Mouse (Mus musculus): ENCODE results near the gene Spint5. TPM values are rescaled to one million over a fixed set of nuclear protein-coding genes. Genes with fewer than 3 reads are reported as not detected.

The Spint5 gene
- total RNA-seq, 4 experiments from 2014 or later = not detected

DNA sequence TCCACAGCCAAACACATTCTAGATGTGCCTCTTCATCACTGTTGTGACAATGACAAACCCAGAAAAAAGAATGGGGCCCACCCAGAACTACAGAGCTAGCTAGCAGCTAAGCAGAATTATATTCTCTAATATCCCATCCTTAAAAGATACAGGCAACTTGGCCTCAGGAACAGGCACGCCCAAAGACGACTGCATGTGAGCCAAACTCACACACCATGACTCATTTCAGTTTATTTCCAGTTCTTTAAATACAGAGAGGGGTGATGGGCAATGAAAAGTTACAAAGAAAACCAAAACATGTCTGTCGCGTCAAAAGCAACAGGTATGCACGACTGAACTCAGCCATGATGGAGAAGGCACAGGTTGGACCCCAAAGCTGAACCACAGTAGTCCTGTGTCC, 20.3 kb downstream of the Spint5 start:
- DNase-seq (ENCODE audit: low spot score in 2 of 2) = no peak

DNA sequence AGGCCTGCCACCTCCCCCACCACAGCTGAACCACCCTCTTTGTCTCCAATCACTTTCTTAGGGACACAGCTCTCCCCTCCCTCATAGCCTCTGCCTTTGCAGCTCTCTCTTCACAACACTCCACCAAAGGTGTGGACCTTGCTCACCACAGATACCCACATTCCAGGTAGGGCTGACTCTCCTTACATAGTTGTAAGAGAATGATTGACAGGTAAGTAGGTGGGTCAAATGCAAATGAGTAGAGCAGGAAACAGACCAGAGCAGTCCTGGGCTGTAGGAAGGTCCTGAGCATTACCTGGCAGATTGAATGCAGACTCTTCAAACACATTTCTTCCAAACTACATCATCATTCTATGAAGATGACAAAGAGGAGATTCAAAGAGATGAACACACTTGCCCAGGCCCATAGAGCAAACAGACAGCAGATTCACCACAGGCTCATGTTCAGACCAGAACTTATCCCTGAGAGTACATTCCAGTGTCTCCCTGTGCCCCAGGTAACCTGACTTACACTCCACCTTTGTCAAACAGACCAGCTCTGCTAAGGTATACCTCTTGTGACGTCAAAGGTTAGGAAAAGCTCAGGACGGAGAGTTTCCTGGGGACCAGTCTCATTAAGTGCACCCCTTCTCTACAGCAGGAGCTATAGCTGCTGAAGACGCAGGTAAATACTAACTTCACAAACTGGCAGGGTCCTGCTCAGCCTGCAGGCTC, 22.4 kb downstream of the Spint5 start:
- no peak for DNase-seq (ENCODE audit: low spot score in 2 of 2)

DNA sequence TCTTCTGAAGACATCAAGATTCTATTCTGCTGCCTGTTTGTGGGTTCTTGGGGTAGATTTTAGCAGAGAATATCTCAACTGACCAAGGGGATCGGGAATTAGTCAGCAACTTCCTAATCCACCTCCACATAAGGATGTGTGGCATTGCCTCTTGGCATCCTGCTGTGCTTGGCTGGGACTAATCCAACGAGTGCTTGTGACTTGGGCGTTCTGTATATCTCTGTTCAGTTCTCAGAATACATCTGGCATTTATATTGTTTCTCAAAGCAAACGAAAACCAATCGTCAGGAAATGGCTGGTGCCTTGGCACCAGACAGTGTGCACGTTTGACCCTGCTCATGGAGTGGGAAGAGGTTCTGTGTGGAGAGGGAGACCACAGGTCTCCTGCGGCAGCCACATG, 24.8 kb downstream of the Spint5 start:
- DNase-seq (ENCODE audit: low spot score in 2 of 2) = no peak

DNA sequence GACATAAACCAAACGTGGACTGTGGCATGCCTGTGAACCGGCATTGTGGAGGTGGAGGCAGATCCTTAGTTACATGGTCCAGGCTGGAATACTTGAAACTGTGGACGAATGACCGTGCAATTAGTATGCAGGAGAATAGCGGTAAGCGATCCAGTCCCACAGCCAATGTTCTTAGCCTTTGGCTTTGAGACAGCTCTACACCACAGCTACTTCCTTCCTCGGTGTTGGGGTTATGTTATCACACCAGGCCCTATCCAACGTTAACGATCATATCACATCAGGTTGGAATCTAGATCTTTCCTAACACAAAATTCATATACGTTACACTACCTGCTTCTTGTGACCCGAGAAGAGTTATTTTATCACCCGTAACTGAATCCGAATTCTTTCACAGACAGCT, 29.9 kb downstream of the Spint5 start:
- DNase-seq (ENCODE audit: low spot score in 2 of 2) = no peak

DNA sequence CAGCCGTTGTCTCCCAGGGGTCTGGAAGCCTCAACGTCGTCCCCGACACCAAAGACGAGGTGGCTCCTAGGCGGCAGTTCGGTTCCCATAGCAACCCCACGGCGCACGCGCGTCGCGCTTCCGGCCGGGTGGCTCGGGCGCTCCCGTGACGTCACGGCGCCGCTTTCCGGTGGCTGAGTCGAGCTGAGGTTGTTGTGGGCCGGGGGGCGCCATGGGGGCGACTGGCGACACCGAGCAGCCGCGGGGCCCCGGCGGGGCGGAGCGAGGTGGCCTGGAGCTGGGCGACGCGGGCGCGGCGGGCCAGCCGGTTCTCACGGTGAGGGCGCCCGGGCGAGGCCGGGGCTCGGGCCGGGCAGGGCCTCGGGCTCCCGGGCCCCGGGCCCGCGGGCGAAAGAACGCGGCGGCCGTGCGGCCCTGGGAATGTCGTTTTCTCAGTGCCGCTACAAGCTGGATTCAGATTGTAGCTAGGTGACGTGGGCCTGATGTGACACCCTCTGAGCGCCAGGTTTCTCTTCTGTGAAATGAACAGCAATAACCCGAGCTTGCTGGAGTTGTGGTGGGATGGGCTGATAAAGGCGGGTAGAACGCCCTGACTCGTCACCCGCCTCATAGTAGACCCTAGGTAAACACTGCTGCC, 30.9 kb downstream of the Spint5 start, which contains the start of the genes Wfdc3 and Dnttip1:
TSS of gene Wfdc3 (minus strand) at position 89 of the 637 bp plus-strand sequence.
TSS of gene Dnttip1 (plus strand) at position 141 of the 637 bp plus-strand sequence.
- peak; percentile 87 to 91 for DNase-seq (ENCODE audit: low spot score in 2 of 2)

DNA sequence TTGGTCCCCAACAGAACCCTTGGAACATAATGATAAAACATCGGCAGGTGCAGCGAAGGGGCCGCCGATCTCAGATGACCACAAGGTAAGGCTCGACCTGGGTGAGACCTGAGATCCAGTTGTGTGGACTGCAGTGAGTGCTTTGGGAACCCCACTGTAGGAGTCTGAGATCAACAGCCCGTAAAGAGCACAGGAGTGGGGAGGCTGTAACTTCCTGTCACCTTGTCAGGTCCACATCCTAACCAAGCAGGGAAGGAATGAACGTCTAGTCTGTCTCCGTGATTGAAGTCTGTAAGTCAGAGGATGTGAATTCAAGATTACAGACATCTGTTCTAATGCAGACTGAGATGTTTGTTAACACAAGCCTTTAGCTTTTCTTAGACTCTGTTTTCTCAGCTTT, 31.6 kb downstream of the Spint5 start:
- DNase-seq (ENCODE audit: low spot score in 2 of 2) = no peak

DNA sequence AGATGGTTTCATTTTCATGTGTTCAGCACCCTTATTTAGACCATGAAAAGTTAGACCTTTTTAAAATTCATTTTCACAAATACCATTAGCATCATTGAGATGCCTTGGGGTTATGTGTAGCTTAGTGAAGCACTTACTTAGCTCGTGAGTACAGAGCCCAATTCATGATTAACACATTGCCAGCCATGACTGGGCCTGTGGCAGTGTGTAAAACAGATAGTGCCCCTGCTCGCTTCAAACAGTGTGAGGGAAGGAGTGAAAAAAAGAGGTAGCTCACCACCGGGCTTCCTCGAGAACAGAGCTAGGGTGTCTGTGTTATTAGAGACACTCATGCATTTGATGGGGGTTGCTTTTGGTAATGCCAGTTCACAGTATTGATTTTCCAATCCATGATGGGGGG, 33.1 kb downstream of the Spint5 start:
- no peak for DNase-seq (ENCODE audit: low spot score in 2 of 2)

DNA sequence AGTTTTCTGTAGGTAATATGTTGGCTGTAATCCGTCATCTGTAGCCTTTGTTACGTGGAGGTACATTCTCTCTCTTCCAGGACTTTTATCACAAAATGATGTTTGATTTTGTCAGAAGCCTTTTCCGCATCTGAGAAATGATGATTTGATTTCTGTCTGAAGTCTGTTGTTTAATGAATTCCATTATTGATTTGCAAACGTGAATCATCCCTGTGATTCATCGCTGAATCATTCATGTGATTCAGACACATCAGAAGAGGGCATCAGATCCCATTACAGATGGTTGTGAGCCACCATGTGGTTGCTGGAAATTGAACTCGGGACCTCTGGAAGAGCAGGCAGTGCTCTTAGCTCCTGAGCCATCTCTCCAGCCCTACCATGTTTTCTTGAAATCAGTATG, 33.9 kb downstream of the Spint5 start:
- DNase-seq (ENCODE audit: low spot score in 2 of 2) = no peak

DNA sequence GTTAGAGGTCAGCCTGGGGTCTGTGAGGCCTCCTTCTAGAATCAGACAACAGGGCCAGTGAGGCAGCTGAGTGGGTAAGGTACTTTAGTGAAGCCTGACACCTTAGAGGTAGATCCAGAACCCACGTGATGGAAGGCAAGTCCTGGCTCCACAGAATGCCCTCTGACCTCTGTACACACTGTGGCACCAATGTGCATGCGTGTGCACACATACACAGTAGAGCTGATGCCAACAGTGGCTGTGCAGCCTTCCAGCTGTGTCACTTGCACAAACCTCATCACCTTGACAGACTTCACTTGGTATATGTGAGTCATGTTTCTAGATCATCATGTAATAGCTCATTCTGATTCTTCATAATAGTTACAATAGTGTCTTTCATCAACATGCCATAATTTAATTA, 37.3 kb downstream of the Spint5 start:
- DNase-seq (ENCODE audit: low spot score in 2 of 2) = no peak

DNA sequence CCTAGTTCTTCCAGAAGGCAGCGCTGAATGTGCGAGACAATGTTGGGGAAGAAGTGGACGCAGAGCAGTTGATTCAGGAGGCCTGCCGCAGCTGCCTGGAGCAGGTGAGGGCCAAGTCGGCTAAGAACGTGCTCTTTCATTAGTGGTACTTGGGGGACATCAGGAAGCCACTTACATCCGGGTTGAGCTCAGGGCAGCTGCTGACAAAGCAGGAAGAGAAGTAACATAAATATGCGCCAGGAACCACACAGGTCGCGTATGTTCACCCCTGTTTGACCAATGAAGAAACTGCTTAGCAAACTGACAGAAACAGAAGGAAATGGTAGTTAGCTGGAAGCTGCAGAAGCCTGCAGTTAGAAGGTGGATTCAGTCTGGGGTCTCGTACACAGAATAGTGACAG, 39.0 kb downstream of the Spint5 start:
- DNase-seq (ENCODE audit: low spot score in 2 of 2) = no peak

DNA sequence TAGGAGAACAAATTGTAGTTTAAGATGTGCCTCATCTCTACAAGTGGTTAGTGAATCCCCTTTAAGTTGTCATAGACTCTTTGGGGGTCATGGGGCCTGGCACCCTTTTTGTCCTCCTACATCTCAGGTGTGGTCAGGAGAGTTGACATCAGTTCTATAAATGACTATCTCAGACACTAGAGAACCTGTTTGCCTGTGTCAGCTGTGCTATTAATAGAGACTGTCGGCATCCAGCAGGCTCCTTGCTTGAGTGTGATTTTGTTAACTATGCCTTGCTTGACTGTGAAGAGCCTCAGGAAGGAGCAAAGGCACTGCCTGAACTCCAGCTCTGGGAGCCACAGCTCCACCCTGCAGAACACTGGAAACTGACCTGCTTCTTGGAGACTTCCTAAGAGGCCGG, 39.7 kb downstream of the Spint5 start:
- DNase-seq (ENCODE audit: low spot score in 2 of 2) = no peak

DNA sequence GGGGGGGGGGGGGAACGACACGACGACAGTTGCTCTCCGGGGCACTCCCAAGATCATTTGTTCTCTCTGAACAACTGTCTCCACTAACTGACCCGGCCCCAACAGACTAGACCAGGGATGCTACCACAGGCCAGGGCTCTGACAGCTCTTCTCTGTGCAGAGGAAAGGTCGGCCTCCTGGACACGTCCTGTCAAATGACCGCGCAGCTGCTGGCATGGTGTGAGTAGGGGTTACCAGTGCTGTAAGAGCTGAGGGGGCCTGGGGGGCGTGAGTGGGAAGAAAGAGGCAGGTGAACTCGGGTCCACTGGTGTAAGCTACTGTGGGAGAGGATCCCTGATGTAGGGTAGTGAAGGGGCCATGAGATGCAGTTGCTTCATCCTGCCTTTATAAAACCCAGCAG, 42.7 kb downstream of the Spint5 start:
- no peak for DNase-seq (ENCODE audit: low spot score in 2 of 2)

DNA sequence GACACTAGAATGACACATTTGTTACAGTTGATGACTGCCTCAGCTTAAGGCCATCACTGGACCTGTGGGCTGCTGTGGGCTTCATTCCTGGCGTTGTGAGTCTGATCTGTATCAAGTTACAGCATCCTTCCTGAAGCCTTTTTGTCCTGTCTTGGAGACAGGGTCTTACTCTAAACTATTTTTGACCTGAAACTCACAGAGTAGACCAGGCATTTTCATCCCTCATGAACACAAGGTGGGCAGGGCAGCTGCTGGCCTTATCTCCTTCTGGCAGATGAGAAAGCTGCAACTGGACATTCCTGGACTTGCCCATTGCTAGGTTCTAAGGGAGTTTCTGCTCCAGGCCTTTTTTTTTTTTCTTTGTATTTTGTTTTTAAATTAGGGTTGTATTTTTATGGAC, 43.6 kb downstream of the Spint5 start:
- DNase-seq (ENCODE audit: low spot score in 2 of 2) = no peak

DNA sequence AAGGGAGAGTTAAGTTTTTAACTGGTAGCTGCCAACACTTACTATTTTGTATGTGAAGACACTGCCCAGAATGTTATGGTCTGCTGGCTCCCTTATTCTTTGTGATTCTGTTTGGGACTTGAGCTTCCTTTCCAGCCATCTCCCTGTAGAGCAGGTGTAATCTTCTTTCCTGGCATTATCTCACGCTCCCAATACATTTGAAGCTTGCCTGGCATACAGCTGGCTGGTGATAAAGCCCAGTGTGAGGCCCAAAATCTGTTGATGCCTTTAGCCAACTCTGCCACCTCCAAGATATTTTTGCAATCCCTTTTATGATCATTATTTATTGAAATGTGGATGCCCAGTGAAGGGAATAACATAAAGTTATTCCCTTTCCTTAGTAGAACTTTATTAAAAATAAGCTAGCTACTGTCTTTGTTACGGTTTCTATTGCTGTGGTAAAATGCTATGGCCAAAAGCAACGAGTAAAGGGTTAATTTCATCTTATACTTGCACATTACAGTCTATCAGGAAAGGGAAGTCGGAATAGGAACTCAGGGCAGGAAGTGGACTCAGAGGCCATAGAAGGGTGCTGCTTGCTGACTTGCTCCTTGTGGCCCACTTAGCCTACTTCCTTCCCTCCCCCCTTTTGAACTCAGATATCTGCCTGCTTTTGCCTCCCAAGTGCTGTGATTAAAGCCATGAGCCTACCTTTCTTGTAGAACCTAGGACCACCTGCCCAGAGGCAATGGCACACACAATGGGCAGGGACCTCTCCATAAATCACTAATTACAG, 45.1 kb downstream of the Spint5 start:
- no peak for DNase-seq (ENCODE audit: low spot score in 2 of 2)

DNA sequence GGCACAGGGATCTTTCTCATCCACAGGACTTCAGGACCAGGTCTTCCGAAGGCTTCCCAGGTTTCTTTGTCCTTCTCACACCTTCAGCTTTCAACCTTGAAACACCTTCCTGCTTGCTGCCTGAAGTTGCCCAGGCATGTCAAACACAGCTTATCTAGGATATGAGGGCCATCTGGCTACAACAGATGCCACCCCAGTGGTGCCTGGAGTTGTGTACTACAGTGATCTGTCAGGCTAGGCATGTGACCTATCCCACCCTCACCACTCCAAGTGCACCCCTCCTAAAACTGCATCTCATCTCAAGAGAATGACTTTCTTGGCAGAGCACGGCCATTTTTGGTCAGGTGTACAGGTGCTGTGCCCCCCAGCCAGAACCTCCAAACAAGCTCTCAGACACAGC, 46.4 kb downstream of the Spint5 start:
- no peak for DNase-seq (ENCODE audit: low spot score in 2 of 2)

DNA sequence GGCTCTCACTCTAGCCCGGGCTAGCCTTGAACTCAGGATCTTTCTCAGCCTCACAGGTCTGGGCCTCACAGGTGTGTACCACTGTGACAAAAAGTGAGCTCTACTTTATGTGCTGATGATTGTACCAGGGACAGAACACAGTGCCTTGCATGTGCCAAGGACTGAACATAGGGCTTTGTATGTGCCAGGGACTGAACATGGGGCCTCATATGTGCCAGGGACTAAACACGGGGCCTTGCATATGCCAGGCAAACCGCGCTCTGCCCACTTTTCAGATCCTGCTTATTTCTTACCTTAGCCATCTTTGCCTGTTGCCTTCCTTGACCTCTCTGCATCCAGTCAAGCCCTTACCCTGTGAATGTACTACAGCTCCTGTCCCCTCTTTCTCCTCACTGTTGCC, 46.9 kb downstream of the Spint5 start:
- no peak for DNase-seq (ENCODE audit: low spot score in 2 of 2)

DNA sequence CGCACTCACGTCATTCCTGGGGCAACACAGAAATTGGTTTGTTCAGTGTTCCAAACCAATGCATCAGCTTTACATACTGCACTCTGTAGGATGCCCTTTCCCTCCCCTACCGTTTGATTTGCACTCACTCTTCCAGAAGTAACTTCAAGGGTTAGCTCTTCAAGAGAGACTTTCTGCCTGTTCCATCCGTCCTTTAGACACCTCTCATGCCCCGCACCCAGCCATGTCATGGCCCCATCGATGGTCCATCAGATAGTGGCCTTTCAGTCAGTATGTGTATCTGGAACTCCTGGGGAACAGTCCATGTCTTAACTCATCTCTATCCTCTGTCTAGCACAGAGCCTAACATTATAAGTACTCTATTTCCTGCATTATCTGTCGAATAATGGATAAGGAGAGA, 47.5 kb downstream of the Spint5 start:
- no peak for DNase-seq (ENCODE audit: low spot score in 2 of 2)

DNA sequence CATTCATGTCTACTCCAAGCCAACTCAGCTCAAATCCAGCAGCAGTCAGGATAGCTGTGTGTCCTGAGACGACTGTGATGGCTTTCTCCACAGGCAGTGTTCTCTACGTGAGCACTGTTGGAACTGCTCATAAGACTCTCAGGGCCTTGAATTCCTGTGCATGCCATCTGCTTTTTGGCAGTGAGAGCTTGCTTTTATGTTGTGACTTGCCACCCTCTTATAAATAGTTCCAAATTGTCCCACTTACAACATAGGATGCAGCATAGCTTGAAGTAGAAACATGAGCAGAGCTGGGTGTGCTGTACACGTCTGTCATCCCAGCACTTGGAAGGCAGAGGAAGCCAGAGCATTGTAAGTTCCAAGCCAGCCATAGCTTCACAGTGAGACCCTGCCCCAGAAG, 50.7 kb downstream of the Spint5 start:
- no peak for DNase-seq (ENCODE audit: low spot score in 2 of 2)
